Mouse (Mus musculus) embryonic facial prominence, embryonic 12.5 days (tissue): Measurements from ENCODE around the gene Emilin2. TPM values are rescaled to one million over a fixed set of nuclear protein-coding genes. Genes with fewer than 3 reads are reported as not detected.
A peak's percentile ranks its signal among the peaks of the same experiment; 100 is the strongest.

Experiments
- ATAC-seq: fragments of 200-750 bp; cut with Nextera tagmentation; 2 replicates; pipeline ENCODE4 v1.8.0; 2017; ENCODE audit not compliant: insufficient number of reproducible peaks, insufficient read depth, low FRiP score, low TSS enrichment
- H3K27ac ChIP-seq: fragments of 300-500 bp; sonication (generic); 2 replicates; pipeline ENCODE4 v1.5.1; 2016; ENCODE audit warnings: mild to moderate bottlenecking
- H3K27me3 ChIP-seq: fragments of 300-500 bp; sonication (generic); 2 replicates; pipeline ENCODE4 v1.6.1; 2016; ENCODE audit warnings: mild to moderate bottlenecking, moderate library complexity
- H3K36me3 ChIP-seq: fragments of 300-500 bp; sonication (generic); 2 replicates; pipeline ENCODE4 v1.6.1; 2016; ENCODE audit warnings: mild to moderate bottlenecking
- H3K4me1 ChIP-seq: fragments of 300-500 bp; sonication (generic); 2 replicates; pipeline ENCODE4 v1.6.1; 2016
- H3K4me2 ChIP-seq: fragments of 300-500 bp; sonication (generic); replicated peaks from 2 replicates; pipeline ENCODE4 v1.6.1; 2016; ENCODE audit warnings: mild to moderate bottlenecking, moderate library complexity
- H3K4me3 ChIP-seq: fragments of 300-500 bp; sonication (generic); 2 replicates; pipeline ENCODE4 v1.5.1; 2016; ENCODE audit warnings: mild to moderate bottlenecking
- H3K9ac ChIP-seq: fragments of 300-500 bp; sonication (generic); 2 replicates; pipeline ENCODE4 v1.6.1; 2016; ENCODE audit warnings: mild to moderate bottlenecking, moderate library complexity
- H3K9me3 ChIP-seq: fragments of 300-500 bp; sonication (generic); 2 replicates; pipeline ENCODE4 v1.6.1; 2016; ENCODE audit warnings: mild to moderate bottlenecking, moderate library complexity
- WGBS: fragments of 180-500 bp; shearing (Covaris S2); methylation state at CpG from one replicate; pipeline ENCODE4 v1.1.7; 2016; 5-methylcytosine and 5-hydroxymethylcytosine counted together
- polyA plus RNA-seq: library from polyadenylated mRNA; unstranded; fragments of >200 nt; fragmentation: Nextera tagmentation; extraction: Ambion mirVana; gene quantifications from 2 replicates; pipeline ENCODE4 v1.2.1, GENCODE M21; 2016

Gene Emilin2
- polyA plus RNA-seq, 1 experiment from 2014 or later: 23.5 TPM

- H3K27me3 ChIP-seq: no peaks in the 10 kb centered on the region
- no peak overlapping the region for H3K4me2 ChIP-seq
- H3K36me3 ChIP-seq: peaks cover 94% of the 10 kb centered on the region
- no peak overlapping the region for H3K9ac ChIP-seq
- H3K4me1 ChIP-seq: peaks cover 1% of the 10 kb centered on the region; the same call in 1 of the 2 replicates
- H3K4me3 ChIP-seq: no peak overlapping the region
- H3K9me3 ChIP-seq: no peaks in the 10 kb centered on the region
- ATAC-seq: no peak
- no peak overlapping the region for H3K27ac ChIP-seq
- 96% methylated on average over 15 of the region's 15 CpGs for WGBS
Measured at GRCm38 (mm10) chr17:71245133-71245532, 66.6 kb downstream of the Emilin2 start.

GRCm38 (mm10) chr17:71242666-71243065, 69.1 kb downstream of the Emilin2 start:
- H3K27me3 ChIP-seq: no peaks in the 10 kb centered on the region
- no peak overlapping the region for H3K4me3 ChIP-seq
- no peak overlapping the region for H3K9ac ChIP-seq
- no peak overlapping the region for H3K27ac ChIP-seq
- ATAC-seq: no peak
- WGBS: 95% methylated on average over 7 of the region's 7 CpGs
- no peak overlapping the region for H3K4me2 ChIP-seq
- peaks cover 86% of the 10 kb centered on the region for H3K36me3 ChIP-seq
- H3K4me1 ChIP-seq: no peaks in the 10 kb centered on the region
- H3K9me3 ChIP-seq: no peaks in the 10 kb centered on the region

DNA sequence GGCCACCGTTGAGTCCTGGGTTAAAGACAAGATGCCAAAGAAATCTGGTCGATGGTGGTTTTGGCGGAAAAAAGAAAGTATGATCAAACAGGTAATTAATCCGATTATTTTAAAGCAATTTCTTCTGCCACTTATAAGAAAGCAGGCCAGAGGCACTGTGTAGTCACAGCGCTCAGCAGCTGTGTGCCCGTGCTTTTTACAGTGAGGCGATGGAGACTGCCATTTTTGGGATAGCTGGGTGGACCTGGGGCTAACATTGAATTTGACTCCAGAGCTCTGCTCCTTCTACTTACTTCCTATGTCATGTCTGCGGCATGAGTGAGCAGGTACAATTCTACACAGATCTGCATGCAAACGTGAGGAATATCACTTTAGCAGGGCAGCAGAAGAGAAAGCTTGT, 71.0 kb downstream of the Emilin2 start:
- Histone ChIP-seq H3K4me2 (no peak overlapping the region), H3K9ac (no peak overlapping the region), H3K27me3 (no peaks in the 10 kb centered on the region), H3K9me3 (no peaks in the 10 kb centered on the region), H3K4me3 (no peak overlapping the region), H3K4me1 (no peaks in the 10 kb centered on the region), H3K36me3 (peaks cover 78% of the 10 kb centered on the region), H3K27ac (no peak overlapping the region)
- ATAC-seq: no peak
- 96% methylated on average over 9 of the region's 9 CpGs for WGBS

DNA sequence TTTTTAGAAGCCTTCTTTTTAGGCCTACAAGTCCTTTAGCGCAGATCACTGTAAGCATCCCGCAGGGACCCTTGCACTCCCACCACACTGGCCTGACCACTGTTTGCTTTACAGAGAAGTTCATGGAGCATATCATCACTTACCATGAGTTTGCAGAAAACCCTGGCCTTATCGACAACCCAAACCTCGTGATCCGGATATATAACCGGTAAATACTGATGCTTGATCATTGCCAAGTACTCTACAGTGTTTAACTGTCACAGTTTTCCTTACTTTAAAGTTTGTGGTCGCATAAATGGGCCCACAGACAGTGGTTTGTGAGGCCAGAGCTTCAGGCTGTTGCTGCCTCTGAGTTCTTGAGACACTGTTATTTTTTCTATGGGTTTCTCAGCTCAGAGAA, 73.3 kb downstream of the Emilin2 start:
- H3K27ac ChIP-seq: no peak overlapping the region
- no peaks in the 10 kb centered on the region for H3K27me3 ChIP-seq
- H3K4me2 ChIP-seq: no peak overlapping the region
- ATAC-seq: no peak
- no peaks in the 10 kb centered on the region for H3K9me3 ChIP-seq
- no peak overlapping the region for H3K9ac ChIP-seq
- peaks cover 74% of the 10 kb centered on the region for H3K36me3 ChIP-seq
- no peak overlapping the region for H3K4me3 ChIP-seq
- H3K4me1 ChIP-seq: no peaks in the 10 kb centered on the region
- 93% methylated on average over 7 of the region's 7 CpGs for WGBS

DNA sequence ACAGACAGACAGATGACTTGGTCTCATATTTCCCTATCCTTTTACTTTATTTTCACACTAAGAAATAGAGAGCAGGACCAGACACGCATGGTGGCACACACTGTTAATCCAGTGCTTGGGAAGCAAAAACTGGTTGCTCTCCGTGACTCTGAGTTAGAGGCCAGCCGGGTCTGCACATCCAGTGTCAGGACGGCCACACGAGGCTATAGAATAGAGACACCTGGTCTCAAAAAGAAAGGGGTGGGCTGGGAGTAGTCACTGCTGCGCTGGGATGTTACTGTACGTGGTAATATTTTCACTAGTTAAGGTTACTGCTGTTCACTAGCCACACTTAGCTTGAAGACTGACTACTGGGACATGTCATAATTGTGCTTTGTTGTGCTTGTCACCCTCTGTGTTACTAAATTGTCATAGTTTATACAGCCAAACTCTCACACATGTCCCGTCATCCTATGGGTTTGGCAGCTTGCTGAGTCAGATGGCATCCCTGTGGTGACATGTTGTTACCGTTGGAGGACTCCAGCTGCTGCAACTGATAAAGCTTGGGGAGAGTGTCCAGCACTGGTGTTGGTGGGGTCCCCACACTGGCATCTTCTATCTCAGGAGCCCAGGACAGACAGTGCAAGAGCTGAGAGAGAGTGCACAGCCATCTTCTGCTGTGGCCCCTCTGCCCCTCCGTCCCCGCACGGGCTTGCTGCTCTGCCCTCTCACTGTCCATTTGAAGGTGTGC, 76.4 kb downstream of the Emilin2 start:
- H3K4me1 ChIP-seq: no peaks in the 10 kb centered on the region
- no peak overlapping the region for H3K4me2 ChIP-seq
- no peak for ATAC-seq
- H3K9me3 ChIP-seq: no peaks in the 10 kb centered on the region
- 88% methylated on average over 12 of the region's 12 CpGs for WGBS
- H3K9ac ChIP-seq: no peak overlapping the region
- H3K27ac ChIP-seq: no peak overlapping the region
- peaks cover 62% of the 10 kb centered on the region for H3K36me3 ChIP-seq
- no peaks in the 10 kb centered on the region for H3K27me3 ChIP-seq
- H3K4me3 ChIP-seq: no peak overlapping the region

DNA sequence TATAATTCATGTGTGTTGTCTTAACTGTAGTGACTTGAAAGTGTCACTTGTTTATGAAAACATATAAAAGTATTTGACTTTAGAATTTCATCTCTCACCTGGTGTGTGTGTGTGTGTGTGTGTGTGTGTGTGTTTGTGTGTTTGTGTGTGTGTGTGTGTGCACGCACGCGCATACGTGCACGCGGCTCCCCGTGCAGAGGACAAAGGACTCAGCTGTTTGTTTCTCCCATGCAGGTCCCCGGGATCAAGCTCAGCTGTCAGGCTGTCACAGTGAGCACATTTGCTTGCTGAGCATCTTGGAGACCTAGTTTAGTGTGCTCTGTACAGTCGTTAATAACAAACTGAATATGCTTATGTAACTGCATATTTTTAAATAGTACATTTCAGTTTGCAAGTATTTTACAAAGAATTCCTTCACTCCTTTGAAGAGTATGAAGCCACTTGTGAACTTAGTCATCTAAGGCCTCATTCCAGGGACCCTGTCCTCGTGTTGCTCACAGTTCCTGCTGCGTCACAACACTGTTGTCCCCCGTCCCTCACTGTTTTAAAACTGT, 77.7 kb downstream of the Emilin2 start:
- Histone ChIP-seq H3K4me1 (no peaks in the 10 kb centered on the region), H3K9me3 (no peaks in the 10 kb centered on the region), H3K9ac (no peak overlapping the region), H3K4me2 (no peak overlapping the region), H3K27ac (no peak overlapping the region), H3K27me3 (no peaks in the 10 kb centered on the region), H3K4me3 (no peak overlapping the region), H3K36me3 (peaks cover 56% of the 10 kb centered on the region)
- 91% methylated on average over 12 of the region's 12 CpGs for WGBS
- ATAC-seq: no peak

DNA sequence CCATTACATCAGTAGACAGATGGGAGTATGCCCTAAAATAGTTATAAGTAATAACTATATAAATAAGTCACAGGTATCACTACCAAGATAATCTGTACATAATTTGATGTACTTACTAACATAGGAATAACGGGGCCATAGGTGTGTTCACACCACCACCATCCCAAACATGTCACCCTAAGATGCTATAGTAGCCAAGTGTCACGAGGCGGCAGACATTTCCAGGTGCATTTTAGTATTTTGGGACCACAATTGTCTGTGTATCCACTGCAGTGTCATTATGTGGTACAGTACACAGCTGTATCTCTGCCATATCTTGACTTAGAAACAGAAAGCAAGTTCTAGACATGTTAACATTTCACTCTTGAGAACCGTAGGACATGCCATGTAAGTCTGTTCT, 78.6 kb downstream of the Emilin2 start:
- Histone ChIP-seq H3K4me2 (no peak overlapping the region), H3K4me1 (no peaks in the 10 kb centered on the region), H3K27ac (no peak overlapping the region), H3K4me3 (no peak overlapping the region), H3K9ac (no peak overlapping the region), H3K27me3 (no peaks in the 10 kb centered on the region), H3K9me3 (no peaks in the 10 kb centered on the region), H3K36me3 (peaks cover 48% of the 10 kb centered on the region)
- ATAC-seq: no peak
- 96% methylated on average over 4 of the region's 4 CpGs for WGBS

- Histone ChIP-seq H3K4me2 (no peak overlapping the region), H3K9me3 (no peaks in the 10 kb centered on the region), H3K4me1 (no peaks in the 10 kb centered on the region), H3K4me3 (no peak overlapping the region), H3K27ac (no peak overlapping the region), H3K27me3 (no peaks in the 10 kb centered on the region), H3K9ac (no peak overlapping the region), H3K36me3 (peaks cover 39% of the 10 kb centered on the region)
- WGBS: 85% methylated on average over 2 of the region's 2 CpGs
- ATAC-seq: no peak
Measured at GRCm38 (mm10) chr17:71231998-71232397, 79.8 kb downstream of the Emilin2 start.

- no peak overlapping the region for H3K4me3 ChIP-seq
- H3K9me3 ChIP-seq: no peaks in the 10 kb centered on the region
- WGBS: 52% methylated on average over 9 of the region's 9 CpGs
- peak overlapping the region; percentile 20; the same call in 1 of the 2 replicates for H3K27ac ChIP-seq
- no peak for ATAC-seq
- no peaks in the 10 kb centered on the region for H3K4me1 ChIP-seq
- H3K27me3 ChIP-seq: no peaks in the 10 kb centered on the region
- H3K9ac ChIP-seq: no peak overlapping the region
- H3K4me2 ChIP-seq: no peak overlapping the region
- peaks cover 31% of the 10 kb centered on the region for H3K36me3 ChIP-seq
Measured at GRCm38 (mm10) chr17:71230108-71230709, 81.6 kb downstream of the Emilin2 start.

- no peaks in the 10 kb centered on the region for H3K27me3 ChIP-seq
- H3K27ac ChIP-seq: no peak overlapping the region
- peaks cover 32% of the 10 kb centered on the region for H3K36me3 ChIP-seq
- H3K4me1 ChIP-seq: no peaks in the 10 kb centered on the region
- H3K4me3 ChIP-seq: no peak overlapping the region
- WGBS: 82% methylated on average over 7 of the region's 7 CpGs
- no peak for ATAC-seq
- H3K4me2 ChIP-seq: no peak overlapping the region
- no peak overlapping the region for H3K9ac ChIP-seq
- H3K9me3 ChIP-seq: no peaks in the 10 kb centered on the region
Measured at GRCm38 (mm10) chr17:71228651-71229050, 83.1 kb downstream of the Emilin2 start.

DNA sequence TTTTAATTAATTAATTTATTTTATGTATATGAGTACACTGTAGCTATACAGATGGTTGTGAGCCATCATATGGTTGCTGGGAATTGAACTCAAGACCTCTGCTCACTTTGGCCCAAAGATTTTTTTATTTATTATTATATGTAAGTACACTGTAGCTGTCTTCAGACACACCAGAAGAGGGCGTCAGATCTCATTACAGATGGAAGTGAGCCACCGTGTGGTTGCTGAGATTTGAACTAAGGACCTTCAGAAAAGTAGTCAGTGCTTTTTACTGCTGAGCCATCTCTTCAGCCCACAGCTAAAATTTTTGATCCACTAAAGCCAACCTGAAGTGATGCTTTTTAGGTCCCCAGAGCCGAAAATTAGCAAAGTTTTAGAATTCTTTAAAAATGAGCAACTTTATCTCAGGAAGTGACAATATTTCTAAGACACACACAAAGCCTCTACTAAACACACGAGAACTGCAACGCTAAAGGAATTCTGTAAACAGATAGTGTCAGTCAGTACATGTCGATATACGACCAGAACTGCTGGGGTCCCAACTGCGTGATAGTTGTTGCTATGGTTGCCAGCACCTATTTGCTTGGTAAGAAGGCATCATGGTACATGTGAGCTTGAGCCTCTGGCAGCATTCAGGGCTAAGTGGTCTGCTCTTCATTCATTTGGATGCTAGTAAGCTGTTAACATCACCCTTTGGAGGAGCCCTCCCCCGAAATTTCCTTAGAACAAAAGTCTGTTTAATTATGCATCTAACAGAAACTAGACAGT, 84.5 kb downstream of the Emilin2 start:
- Histone ChIP-seq H3K9me3 (no peaks in the 10 kb centered on the region), H3K4me3 (no peak overlapping the region), H3K36me3 (peaks cover 28% of the 10 kb centered on the region), H3K27me3 (no peaks in the 10 kb centered on the region), H3K27ac (no peak overlapping the region), H3K9ac (no peak overlapping the region), H3K4me2 (no peak overlapping the region), H3K4me1 (no peaks in the 10 kb centered on the region)
- WGBS: 89% methylated on average over 9 of the region's 9 CpGs
- ATAC-seq: no peak
